Mouse (Mus musculus): ENCODE results near the gene Olfr679.
"Not testable (repeated sequence)": the region's sequence is repeated elsewhere in the genome, so short reads cannot be mapped to it uniquely, and the experiment has no call there.

Gene Olfr679

GRCm38 (mm10) chr7:105080905-105081304 is at the start of gene Olfr679:
Gene Olfr679, plus strand, starts transcription at chr7:105081205.
- no peak for DNase-seq (ENCODE audit: low read depth, low spot score)

DNA sequence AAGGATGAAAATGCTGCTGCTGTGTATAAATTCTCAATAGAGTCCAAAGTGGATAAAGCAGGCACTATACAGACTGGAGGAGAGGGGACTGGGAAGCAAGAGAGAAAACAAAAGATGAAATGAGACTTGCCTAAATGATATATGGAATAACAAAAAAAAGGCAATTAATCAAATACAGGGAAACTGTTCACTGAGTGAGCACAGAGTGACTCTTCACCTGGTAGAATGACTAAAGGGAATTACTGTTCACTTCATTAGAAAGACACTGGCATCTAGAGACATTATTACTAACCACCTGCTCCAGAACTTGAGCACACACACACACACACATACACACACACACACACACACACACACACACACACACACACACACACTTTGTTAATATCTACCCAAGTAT is 48.6 kb upstream of the Olfr679 start, which contains the start of gene Olfr676:
Gene Olfr676 (plus strand): TSS at position 301 of the 400 bp plus-strand sequence.
- no peak for DNase-seq (ENCODE audit: low read depth, low spot score)

GRCm38 (mm10) chr7:105033836-105034235 is 47.2 kb upstream of the Olfr679 start:
- not testable (repeated sequence) for DNase-seq (ENCODE audit: low read depth, low spot score)

DNA sequence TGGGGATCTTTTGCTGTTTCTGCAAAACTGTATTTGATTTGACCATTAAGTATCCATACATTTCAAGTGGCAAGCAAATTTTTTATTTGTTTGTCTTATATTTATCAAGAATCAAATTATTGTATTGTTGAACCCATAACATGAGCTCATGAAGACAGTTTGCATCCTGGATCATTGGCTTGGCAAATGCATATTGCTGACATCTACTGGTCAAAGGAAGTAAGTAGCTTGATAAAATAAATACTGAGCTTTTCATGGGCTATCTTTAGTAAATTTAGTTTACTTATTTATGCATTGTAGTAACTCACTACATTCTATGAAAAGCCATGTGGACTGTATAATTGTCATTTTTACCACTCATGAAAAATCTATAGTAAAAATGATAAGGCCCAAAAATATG is 22.1 kb upstream of the Olfr679 start:
- DNase-seq (ENCODE audit: low read depth, low spot score) = no peak

DNA sequence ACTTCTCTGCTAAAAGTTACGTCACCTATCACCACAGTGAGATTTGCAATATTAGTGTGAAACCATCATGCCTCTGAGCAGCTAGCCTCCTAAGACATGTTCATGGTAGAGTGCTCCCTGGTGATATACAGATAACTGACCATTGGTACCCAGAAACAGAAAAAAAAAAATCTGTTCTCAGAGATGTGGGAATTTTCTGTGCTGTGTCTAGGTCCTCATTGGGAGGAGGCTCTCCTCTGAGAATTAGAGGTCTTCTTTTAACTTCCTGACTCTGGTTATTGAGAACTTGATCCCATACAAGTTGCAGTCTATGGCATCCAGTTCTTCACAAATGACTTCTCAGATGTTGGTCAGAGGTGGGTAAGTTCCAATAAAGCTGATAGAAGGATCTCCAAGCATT is 16.8 kb upstream of the Olfr679 start, which contains the start of gene Olfr678:
Gene Olfr678 (plus strand): TSS at position 301 of the 400 bp plus-strand sequence.
- DNase-seq (ENCODE audit: low read depth, low spot score) = no peak

- not testable (repeated sequence) for DNase-seq (ENCODE audit: low read depth, low spot score)
Observed at GRCm38 (mm10) chr7:105092717-105093116, 11.7 kb downstream of the Olfr679 start, which contains the start of gene Olfr680-ps1. Gene Olfr680-ps1, minus strand, starts transcription at chr7:105092817.

DNA sequence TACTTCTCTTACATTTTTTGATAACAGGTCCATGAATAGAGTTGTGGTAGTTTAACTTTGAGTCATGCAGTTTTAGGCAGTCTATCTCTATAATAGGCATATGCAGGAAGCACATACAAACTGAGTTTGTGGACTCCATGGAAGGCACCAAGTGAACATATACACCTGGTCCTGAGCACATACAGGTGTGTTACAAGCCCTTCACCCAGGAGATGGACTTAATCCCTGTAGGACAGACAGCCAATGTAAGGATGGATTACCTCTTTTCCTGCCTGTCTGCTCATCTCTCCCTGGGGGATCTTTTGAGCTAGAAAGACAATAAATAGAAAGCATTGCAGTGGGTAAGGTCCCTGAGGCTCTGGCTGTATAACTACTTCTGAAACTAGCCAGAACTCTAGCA is 35.5 kb downstream of the Olfr679 start, which contains the start of gene Olfr681:
Gene Olfr681 (plus strand): TSS at position 301 of the 400 bp plus-strand sequence.
- no peak for DNase-seq (ENCODE audit: low read depth, low spot score)
